Mouse (Mus musculus): ENCODE measurements around the gene Smoc2. TPM values are rescaled to one million over a fixed set of nuclear protein-coding genes. Genes with fewer than 3 reads are reported as not detected.

Gene Smoc2
- total and polyA plus RNA-seq, 3 experiments = not detected

- DNase-seq (ENCODE audit: low read depth, low spot score) = no peak
- Histone ChIP-seq H3K36me3 (ENCODE audit: control insufficient read depth in 1 of 2, insufficient read depth in 2 of 2, low read length in 2 of 2) (no peaks in the 10 kb centered on the region), H3K27ac (ENCODE audit: control insufficient read depth, low read depth, low read length) (no peak overlapping the region), H3K4me1 (ENCODE audit: control insufficient read depth in 1 of 2, insufficient read depth in 2 of 2, low read length in 2 of 2) (no peaks in the 10 kb centered on the region), H3K4me3 (ENCODE audit: control insufficient read depth in 1 of 2, insufficient read depth in 1 of 2, low read depth in 2 of 2, low read length in 2 of 2) (no peak overlapping the region), H3K27me3 (ENCODE audit: control insufficient read depth in 1 of 2, insufficient read depth in 2 of 2, low read length in 2 of 2) (no peaks in the 10 kb centered on the region), H3K9me3 (replicated peaks; ENCODE audit: insufficient read depth, low read length) (no peaks in the 10 kb centered on the region), H3K79me2 (ENCODE audit: control insufficient read depth, insufficient read depth, low read length, poor library complexity) (no peaks in the 10 kb centered on the region), H3K9ac (ENCODE audit: control insufficient read depth, low read depth, low read length, poor library complexity, severe bottlenecking) (no peak overlapping the region)
- TF ChIP-seq CHD2 (IDR thresholded peaks at IDR 0.05; ENCODE audit: low read length) (no peak), MEF2A (IDR thresholded peaks at IDR 0.05; ENCODE audit: extremely low read depth, insufficient replicate concordance, low read depth, low read length, poor library complexity, severe bottlenecking) (no peak), SIN3A (IDR thresholded peaks at IDR 0.05; ENCODE audit: low read length) (no peak), MAFK (IDR thresholded peaks at IDR 0.05; ENCODE audit: borderline replicate concordance, low read depth, low read length) (no peak), E2F4 (IDR thresholded peaks at IDR 0.05; ENCODE audit: borderline replicate concordance, low read depth, low read length) (no peak), TBP (IDR thresholded peaks at IDR 0.05; ENCODE audit: low read depth, low read length) (no peak), ELF1 (IDR thresholded peaks at IDR 0.05; ENCODE audit: low read depth, low read length) (no peak), MXI1 (IDR thresholded peaks at IDR 0.05; ENCODE audit: low read depth, low read length) (no peak), CTCF (IDR thresholded peaks at IDR 0.05 in 2 of 3, conservative IDR thresholded peaks at IDR 0.05 in 1 of 3; ENCODE audit: control insufficient read depth in 1 of 3, insufficient read depth in 1 of 3, low read depth in 2 of 3, low read length in 3 of 3, poor library complexity in 1 of 3, severe bottlenecking in 1 of 3) (no peak), POLR2A (IDR thresholded peaks at IDR 0.05; ENCODE audit: control insufficient read depth in 1 of 2, insufficient read depth in 1 of 2, low read depth in 1 of 2, low read length in 2 of 2, poor library complexity in 1 of 2) (no peak), EP300 (IDR thresholded peaks at IDR 0.05; ENCODE audit: low read depth in 1 of 2, low read length in 2 of 2) (no peak), TCF12 (IDR thresholded peaks at IDR 0.05; ENCODE audit: low read depth, low read length) (no peak), MAZ (IDR thresholded peaks at IDR 0.05; ENCODE audit: low read depth, low read length) (no peak), TAL1 (IDR thresholded peaks at IDR 0.05; ENCODE audit: low read length) (no peak), RCOR1 (IDR thresholded peaks at IDR 0.05; ENCODE audit: low read depth, low read length) (no peak), UBTF (IDR thresholded peaks at IDR 0.05; ENCODE audit: borderline replicate concordance, insufficient read depth, low read depth, low read length) (no peak), USF2 (IDR thresholded peaks at IDR 0.05; ENCODE audit: borderline replicate concordance in 1 of 2, insufficient read depth in 1 of 2, low read depth in 1 of 2, low read length in 2 of 2) (no peak)
Observed at GRCm38 (mm10) chr17:14330498-14330897, 51.2 kb downstream of the Smoc2 start.

- H3K27me3 ChIP-seq (ENCODE audit: control insufficient read depth in 1 of 2, insufficient read depth in 2 of 2, low read length in 2 of 2) = no peaks in the 10 kb centered on the region
- H3K27ac ChIP-seq (ENCODE audit: control insufficient read depth, low read depth, low read length) = no peak overlapping the region
- no peak for DNase-seq (ENCODE audit: low read depth, low spot score)
- no peaks in the 10 kb centered on the region for H3K9me3 ChIP-seq (replicated peaks; ENCODE audit: insufficient read depth, low read length)
- H3K4me1 ChIP-seq (ENCODE audit: control insufficient read depth in 1 of 2, insufficient read depth in 2 of 2, low read length in 2 of 2) = no peaks in the 10 kb centered on the region
- TF ChIP-seq MAX (IDR thresholded peaks at IDR 0.05; ENCODE audit: low read length) (no peak), CHD2 (IDR thresholded peaks at IDR 0.05; ENCODE audit: low read length) (no peak), ZMIZ1 (IDR thresholded peaks at IDR 0.05; ENCODE audit: low read depth, low read length) (no peak), ZKSCAN1 (IDR thresholded peaks at IDR 0.05; ENCODE audit: low read depth, low read length) (no peak), USF2 (IDR thresholded peaks at IDR 0.05; ENCODE audit: borderline replicate concordance in 1 of 2, insufficient read depth in 1 of 2, low read depth in 1 of 2, low read length in 2 of 2) (no peak), POLR2A (IDR thresholded peaks at IDR 0.05; ENCODE audit: control insufficient read depth in 1 of 2, insufficient read depth in 1 of 2, low read depth in 1 of 2, low read length in 2 of 2, poor library complexity in 1 of 2) (no peak)
- H3K79me2 ChIP-seq (ENCODE audit: control insufficient read depth, insufficient read depth, low read length, poor library complexity) = no peaks in the 10 kb centered on the region
- no peaks in the 10 kb centered on the region for H3K36me3 ChIP-seq (ENCODE audit: control insufficient read depth in 1 of 2, insufficient read depth in 2 of 2, low read length in 2 of 2)
- no peak overlapping the region for H3K4me3 ChIP-seq (ENCODE audit: control insufficient read depth in 1 of 2, insufficient read depth in 1 of 2, low read depth in 2 of 2, low read length in 2 of 2)
- H3K9ac ChIP-seq (ENCODE audit: control insufficient read depth, low read depth, low read length, poor library complexity, severe bottlenecking) = no peak overlapping the region
Observed at GRCm38 (mm10) chr17:14339932-14340557, 60.7 kb downstream of the Smoc2 start.

Data from MEL (cell line).